Mouse (Mus musculus): Measurements from ENCODE around the gene Il18rap. TPM values are rescaled to one million over a fixed set of nuclear protein-coding genes. Genes with fewer than 3 reads are reported as not detected.

The Il18rap gene
- total RNA-seq (2022) = under 1 TPM in 3 of 4 experiments, not detected in 1; 0.12 to 0.56 (median 0.23) TPM

- no peak for DNase-seq (ENCODE audit: low spot score in 2 of 2)
These were observed at the start of gene Il18rap for GRCm38 (mm10) chr1:40514851-40515585. TSS of gene Il18rap (plus strand) at chr1:40515362.

- no peak for DNase-seq (ENCODE audit: low spot score in 2 of 2)
These were observed 49.4 kb upstream of the Il18rap start, which contains the start of gene Il18r1 for GRCm38 (mm10) chr1:40465477-40466430. TSS of gene Il18r1 (plus strand) at chr1:40465552.

GRCm38 (mm10) chr1:40467306-40467705, 47.9 kb upstream of the Il18rap start:
- no peak for DNase-seq (ENCODE audit: low spot score in 2 of 2)

- DNase-seq (ENCODE audit: low spot score in 2 of 2) = no peak
These were observed 46.4 kb upstream of the Il18rap start for GRCm38 (mm10) chr1:40468805-40469204.

GRCm38 (mm10) chr1:40469900-40470299, 45.3 kb upstream of the Il18rap start:
- no peak for DNase-seq (ENCODE audit: low spot score in 2 of 2)

GRCm38 (mm10) chr1:40472401-40472800, 42.8 kb upstream of the Il18rap start:
- DNase-seq (ENCODE audit: low spot score in 2 of 2) = no peak

GRCm38 (mm10) chr1:40473640-40474039, 41.5 kb upstream of the Il18rap start:
- DNase-seq (ENCODE audit: low spot score in 2 of 2) = no peak

- no peak for DNase-seq (ENCODE audit: low spot score in 2 of 2)
These were observed 40.8 kb upstream of the Il18rap start for GRCm38 (mm10) chr1:40474336-40474735.

GRCm38 (mm10) chr1:40475697-40476096, 39.5 kb upstream of the Il18rap start:
- no peak for DNase-seq (ENCODE audit: low spot score in 2 of 2)

- DNase-seq (ENCODE audit: low spot score in 2 of 2) = no peak
These were observed 38.4 kb upstream of the Il18rap start for GRCm38 (mm10) chr1:40476756-40477155.

- no peak for DNase-seq (ENCODE audit: low spot score in 2 of 2)
These were observed 35.6 kb upstream of the Il18rap start for GRCm38 (mm10) chr1:40479505-40479923.

- DNase-seq (ENCODE audit: low spot score in 2 of 2) = no peak
These were observed 20.6 kb upstream of the Il18rap start for GRCm38 (mm10) chr1:40494594-40494993.

- no peak for DNase-seq (ENCODE audit: low spot score in 2 of 2)
These were observed 15.5 kb upstream of the Il18rap start for GRCm38 (mm10) chr1:40499708-40500107.

GRCm38 (mm10) chr1:40501126-40501525, 14.0 kb upstream of the Il18rap start:
- DNase-seq (ENCODE audit: low spot score in 2 of 2) = no peak

GRCm38 (mm10) chr1:40501546-40502398, 13.4 kb upstream of the Il18rap start:
- DNase-seq (ENCODE audit: low spot score in 2 of 2) = no peak

GRCm38 (mm10) chr1:40504548-40504947, 10.6 kb upstream of the Il18rap start:
- no peak for DNase-seq (ENCODE audit: low spot score in 2 of 2)

- DNase-seq (ENCODE audit: low spot score in 2 of 2) = no peak
These were observed 1.2 kb downstream of the Il18rap start for GRCm38 (mm10) chr1:40516364-40516763.

GRCm38 (mm10) chr1:40522918-40523317, 7.8 kb downstream of the Il18rap start:
- no peak for DNase-seq (ENCODE audit: low spot score in 2 of 2)

GRCm38 (mm10) chr1:40523971-40524722, 9.0 kb downstream of the Il18rap start:
- no peak for DNase-seq (ENCODE audit: low spot score in 2 of 2)

GRCm38 (mm10) chr1:40529287-40529686, 14.1 kb downstream of the Il18rap start:
- no peak for DNase-seq (ENCODE audit: low spot score in 2 of 2)

Measured in layer of hippocampus, adult 8-10 months (tissue).